Mouse (Mus musculus) c-Kit-positive CD71-positive TER-119-positive erythroid progenitor cells, embryonic 14.5 days (primary cell): ENCODE data around the gene Men1.
A peak's percentile ranks its signal among the peaks of the same experiment; 100 is the strongest.

Experiments
- DNase-seq: peaks from one replicate; pipeline ENCODE4 v3.0.0-alpha.2; 2013; ENCODE audit warnings: low spot score

Gene Men1

GRCm38 (mm10) chr19:6370175-6370574, 35.4 kb downstream of the Men1 start:
- no peak for DNase-seq

GRCm38 (mm10) chr19:6372433-6372832, 37.7 kb downstream of the Men1 start:
- no peak for DNase-seq

- peak; percentile 55 for DNase-seq
Measured at GRCm38 (mm10) chr19:6373539-6374400, 39.0 kb downstream of the Men1 start.

- DNase-seq: no peak
Measured at GRCm38 (mm10) chr19:6374571-6374970, 39.8 kb downstream of the Men1 start.

- no peak for DNase-seq
Measured at GRCm38 (mm10) chr19:6375423-6376254, 40.9 kb downstream of the Men1 start.

- DNase-seq: no peak
Measured at GRCm38 (mm10) chr19:6376255-6376564, 41.4 kb downstream of the Men1 start.

GRCm38 (mm10) chr19:6376643-6377042, 41.9 kb downstream of the Men1 start:
- DNase-seq: no peak

- DNase-seq: no peak
Measured at GRCm38 (mm10) chr19:6377327-6378040, 42.7 kb downstream of the Men1 start.

- no peak for DNase-seq
Measured at GRCm38 (mm10) chr19:6380411-6381166, 45.8 kb downstream of the Men1 start.

- DNase-seq: no peak
Measured at GRCm38 (mm10) chr19:6381238-6381637, 46.5 kb downstream of the Men1 start.

GRCm38 (mm10) chr19:6382323-6382924, 47.6 kb downstream of the Men1 start:
- DNase-seq: no peak

- no peak for DNase-seq
Measured at GRCm38 (mm10) chr19:6383470-6383869, 48.7 kb downstream of the Men1 start.

- no peak for DNase-seq
Measured at GRCm38 (mm10) chr19:6384128-6384527, 49.3 kb downstream of the Men1 start, which contains the start of gene Pygm. Gene Pygm, plus strand, starts transcription at chr19:6384399.

- DNase-seq: no peak
Measured at GRCm38 (mm10) chr19:6384954-6385353, 50.2 kb downstream of the Men1 start.

- no peak for DNase-seq
Measured at GRCm38 (mm10) chr19:6385419-6385818, 50.6 kb downstream of the Men1 start.

GRCm38 (mm10) chr19:6385821-6386220, 51.0 kb downstream of the Men1 start:
- DNase-seq: no peak

- no peak for DNase-seq
Measured at GRCm38 (mm10) chr19:6386234-6386633, 51.5 kb downstream of the Men1 start.

GRCm38 (mm10) chr19:6388006-6388405, 53.2 kb downstream of the Men1 start:
- DNase-seq: no peak

GRCm38 (mm10) chr19:6389803-6390202, 55.0 kb downstream of the Men1 start:
- no peak for DNase-seq

GRCm38 (mm10) chr19:6390251-6390650, 55.5 kb downstream of the Men1 start:
- no peak for DNase-seq
